Mouse (Mus musculus) frontal cortex, postnatal 36 days (tissue): ENCODE results near the gene Ankrd55.

Source experiments
- DNase-seq, 2 experiments: peaks; one replicate each; pipeline ENCODE4 v3.0.0; 2022; ENCODE audit warnings: low spot score in 2 of 2

Ankrd55 gene

DNA sequence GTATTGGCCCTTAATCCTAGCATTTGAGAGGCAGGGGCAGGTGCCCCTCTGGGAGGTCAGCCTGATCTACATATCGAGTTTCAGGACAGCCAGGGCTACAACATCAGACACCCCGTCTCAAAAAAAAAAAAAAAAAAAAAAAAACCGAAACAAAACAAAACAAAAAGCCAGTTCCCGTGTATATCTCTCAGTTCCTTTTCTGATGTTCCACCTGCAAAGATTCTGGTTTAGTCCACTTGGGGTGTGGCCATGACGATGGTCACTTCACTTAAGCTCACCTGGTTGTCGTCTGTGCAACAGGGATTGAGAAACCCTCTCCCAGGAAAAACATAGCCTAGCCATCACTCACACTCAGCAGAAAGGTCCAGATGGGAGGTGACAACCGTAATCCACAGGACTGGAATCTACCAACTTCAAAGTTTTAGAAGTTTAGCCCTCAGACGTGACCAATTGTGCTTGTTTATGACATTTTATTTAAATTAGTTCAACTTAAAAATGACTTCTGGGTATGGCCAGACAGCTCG, 90.6 kb downstream of the Ankrd55 start:
- DNase-seq, result no peak

DNA sequence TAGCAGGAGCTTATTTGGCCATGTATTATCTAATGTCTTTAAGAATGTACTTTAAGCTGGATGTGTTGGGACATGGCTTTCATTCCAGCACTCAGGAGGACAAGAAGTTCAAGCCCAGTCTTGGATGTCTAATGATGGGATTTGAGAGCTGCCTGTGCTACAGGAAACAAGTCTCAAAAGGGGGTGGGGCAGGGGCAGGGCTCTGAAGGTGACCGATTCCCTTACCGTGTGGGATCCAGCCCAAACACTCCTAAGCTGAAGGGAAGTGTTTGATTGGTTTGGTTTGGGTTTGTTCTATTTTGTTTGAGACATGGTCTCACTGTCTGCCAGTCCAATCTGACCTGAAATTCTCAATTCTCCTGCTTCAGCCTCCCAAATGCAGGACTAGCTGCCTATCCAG, 93.2 kb downstream of the Ankrd55 start:
- DNase-seq, result no peak

DNA sequence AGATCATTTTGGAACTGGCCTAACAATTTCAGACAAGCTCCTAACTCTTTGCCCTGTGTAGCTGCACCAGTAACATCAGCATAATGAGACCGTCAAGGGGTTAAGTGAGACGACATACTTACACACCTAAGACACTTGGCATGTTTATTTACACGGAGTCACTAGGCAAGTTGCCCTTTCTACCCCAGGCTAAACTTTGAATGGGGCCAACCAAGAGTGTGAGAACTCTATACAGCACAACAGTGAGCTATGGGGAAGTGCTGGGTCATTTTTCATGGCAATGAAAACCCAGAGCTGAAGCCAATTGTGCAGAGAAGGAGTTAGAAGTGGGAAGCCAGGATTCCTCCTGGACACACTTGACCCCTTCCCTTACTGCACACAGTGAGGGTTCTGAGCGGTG, 94.2 kb downstream of the Ankrd55 start:
- DNase-seq, result no peak

DNA sequence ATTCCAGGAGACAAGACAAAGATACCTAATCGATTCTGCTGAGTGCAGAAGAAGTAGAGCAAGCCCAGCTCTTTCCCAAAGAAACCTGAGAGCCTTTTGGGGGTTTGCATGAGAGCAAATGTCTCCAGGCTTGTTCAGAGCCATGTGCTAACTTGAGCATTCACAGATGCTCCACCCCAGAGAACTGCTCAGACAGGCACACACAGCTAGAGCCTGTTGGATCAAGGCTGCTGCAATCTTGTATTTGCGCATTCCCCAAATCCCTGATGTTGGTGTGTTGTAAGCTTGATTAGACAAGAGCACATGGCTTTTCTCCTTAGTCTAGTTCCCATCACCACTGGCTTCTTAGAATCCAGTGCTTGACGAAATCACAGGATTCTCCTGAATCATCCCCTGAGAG, 94.7 kb downstream of the Ankrd55 start:
- no peak for DNase-seq

DNA sequence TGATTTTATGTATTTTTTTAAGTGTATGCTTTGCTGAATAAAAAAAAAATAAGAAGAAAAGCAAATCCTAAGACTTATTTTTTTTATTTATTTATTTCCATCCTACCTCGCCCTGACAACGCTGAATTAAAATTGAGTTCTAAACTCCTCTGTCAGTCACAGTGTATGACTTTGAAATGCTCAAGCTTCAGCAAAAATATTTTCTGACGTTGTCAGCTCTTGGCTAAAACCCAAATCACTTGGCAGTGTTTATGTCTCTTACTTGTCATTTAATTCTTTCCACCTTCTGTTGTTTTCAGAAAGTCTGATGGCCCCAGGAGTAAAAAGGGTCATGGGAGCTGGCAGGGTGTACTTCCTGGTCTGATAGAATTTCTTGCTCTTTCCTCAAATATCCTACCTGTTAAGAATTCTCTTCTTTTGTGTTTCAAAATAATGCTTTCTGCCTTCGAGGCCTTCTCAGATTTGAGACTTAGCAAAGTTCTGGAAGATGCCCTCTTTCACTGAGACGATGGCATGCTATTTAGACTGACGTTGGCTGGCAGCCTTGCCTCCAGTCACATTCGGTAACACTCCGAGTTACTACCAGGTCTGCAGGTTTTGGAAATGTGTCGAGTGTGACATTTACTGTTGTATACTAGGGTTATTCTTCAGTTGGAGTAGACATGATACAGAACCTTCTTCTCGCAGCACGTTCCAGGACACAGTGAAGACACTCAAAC, 95.8 kb downstream of the Ankrd55 start:
- DNase-seq, result no peak

DNA sequence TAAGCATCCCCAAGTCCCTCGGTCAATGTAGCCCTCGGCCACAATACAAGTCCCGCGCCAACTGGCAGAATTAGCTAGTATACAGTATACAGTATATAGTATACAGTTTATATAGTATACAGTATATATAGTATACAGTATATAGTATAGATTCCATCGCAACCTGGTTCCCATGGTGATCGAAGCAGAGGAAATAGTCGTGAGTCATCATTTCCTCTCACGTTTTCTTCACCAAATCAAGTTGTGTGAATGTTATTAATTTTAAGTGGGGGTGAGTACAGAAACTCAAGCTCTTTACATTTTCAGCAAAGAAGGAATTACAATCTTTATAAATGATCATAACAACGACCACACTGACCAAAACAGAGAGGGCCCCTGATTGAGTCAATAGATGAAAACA, 96.8 kb downstream of the Ankrd55 start:
- no peak for DNase-seq

DNA sequence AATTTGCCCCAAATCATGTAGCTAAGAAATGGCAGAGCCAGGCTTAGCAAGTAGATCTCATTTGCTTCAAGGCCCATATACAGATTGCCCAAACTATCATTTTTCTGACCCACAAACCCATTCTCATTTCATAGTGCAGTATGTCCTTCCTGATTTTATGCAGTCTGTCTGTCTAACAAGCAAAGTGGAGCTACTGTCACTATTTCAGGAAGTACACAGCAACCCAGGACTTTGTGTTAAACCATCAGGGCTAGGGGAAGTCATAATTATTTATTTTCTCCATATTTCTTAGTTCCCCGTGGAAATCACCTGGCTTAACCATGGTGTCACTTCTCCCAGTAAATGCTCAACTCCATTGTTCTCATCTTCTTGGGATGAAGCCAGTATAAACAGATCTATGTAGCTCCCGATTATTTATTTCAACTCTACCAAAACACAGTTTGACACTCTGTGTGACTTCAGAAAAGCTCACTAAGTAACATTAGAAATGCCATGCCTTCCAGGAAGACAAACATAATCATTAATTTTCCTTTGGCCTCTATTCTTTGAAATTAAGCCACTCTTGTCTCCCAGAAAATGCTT, 98.3 kb downstream of the Ankrd55 start:
- no peak for DNase-seq

DNA sequence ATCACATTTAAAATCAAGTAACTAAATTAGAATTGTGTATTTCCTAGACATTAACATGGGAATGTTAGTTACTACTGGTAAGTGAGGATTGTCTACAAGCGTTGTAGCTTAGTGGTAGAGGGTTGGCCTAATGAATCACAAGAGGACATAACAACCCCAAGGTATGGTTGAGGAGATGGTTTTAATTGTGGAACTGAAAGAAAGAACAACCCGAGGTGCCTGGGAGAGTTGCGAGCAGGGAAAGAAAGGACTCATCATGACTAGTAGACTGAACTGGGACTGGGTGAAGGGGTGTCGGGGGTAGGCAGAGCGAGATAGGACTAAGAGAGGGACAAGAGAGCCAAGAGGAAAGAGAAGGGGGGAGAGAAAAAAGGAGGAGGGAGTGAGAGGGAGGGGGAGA, 99.0 kb downstream of the Ankrd55 start:
- DNase-seq, result no peak

DNA sequence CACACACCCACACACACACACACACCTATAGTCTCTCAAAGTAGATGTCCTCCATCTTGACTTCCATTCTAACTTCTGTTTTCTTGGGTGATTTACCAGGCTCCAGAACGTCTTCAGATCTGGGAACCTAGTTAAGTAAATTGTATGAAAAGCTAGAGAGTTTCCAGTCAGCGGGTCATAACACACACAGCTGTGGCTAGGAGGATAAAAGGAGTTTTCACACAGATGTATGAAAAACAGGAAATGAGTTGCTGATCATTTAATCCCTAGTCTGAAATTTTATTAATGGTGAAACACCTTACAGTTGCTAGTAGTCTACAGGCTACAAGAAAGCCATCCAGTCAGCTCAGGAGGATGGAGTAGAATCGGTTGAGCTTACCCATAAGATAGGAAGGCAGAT, 99.9 kb downstream of the Ankrd55 start:
- DNase-seq, result no peak

DNA sequence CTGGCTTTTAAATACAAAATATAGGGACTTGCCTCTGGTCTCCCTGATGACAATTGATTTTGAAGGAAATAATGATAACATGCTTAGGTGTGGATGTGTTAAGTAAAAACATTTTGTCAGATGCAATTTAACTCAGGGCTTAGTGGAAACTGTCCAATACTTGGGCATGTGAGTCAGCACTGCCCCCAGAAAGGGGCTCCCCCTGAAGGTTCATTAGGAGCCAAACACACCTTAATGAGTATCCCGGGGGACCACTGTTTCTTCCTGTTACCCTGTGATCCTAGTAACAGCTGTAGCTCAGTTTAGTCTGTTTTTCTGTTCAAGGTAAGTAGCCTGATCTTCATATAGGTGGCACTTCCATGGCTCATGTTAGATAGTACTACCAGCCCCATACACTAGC, 102.0 kb downstream of the Ankrd55 start:
- no peak for DNase-seq

DNA sequence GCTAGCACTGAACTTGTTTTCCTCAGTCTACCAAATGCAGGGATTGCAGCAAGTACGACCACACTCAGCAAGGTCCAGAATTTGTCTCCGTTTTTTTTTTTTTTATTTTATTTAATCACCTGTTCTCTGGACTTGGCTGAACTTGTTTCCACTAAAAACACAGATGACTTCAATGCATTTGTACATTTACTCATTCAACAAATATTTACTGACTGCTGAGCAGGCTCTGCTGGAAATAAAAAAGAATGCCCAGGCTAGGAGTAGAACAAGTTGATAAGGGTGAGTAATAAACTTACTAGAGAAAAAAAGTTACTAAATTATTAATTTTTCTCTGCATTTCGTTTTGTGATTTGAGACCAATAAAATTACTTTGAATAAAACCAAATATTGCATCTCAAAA, 103.1 kb downstream of the Ankrd55 start:
- DNase-seq, result no peak

DNA sequence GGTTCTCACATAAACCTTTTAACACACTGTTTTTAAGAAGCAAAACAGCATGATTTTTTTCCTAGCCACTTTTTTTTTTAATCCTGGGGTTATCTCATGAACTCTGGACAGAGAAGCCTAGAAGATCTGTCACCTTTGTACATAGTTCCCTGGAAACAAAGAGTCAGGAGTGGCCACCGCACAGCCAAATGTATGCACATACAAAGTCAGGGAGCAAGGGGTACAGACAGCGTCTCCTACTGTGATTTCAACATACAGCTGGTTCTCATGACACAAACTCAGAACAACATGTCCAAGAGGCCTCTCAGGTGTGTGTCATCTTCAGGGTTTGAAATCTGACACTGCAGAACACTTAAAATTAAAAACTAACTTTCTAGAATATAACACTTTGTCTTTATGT, 105.1 kb downstream of the Ankrd55 start:
- no peak for DNase-seq

DNA sequence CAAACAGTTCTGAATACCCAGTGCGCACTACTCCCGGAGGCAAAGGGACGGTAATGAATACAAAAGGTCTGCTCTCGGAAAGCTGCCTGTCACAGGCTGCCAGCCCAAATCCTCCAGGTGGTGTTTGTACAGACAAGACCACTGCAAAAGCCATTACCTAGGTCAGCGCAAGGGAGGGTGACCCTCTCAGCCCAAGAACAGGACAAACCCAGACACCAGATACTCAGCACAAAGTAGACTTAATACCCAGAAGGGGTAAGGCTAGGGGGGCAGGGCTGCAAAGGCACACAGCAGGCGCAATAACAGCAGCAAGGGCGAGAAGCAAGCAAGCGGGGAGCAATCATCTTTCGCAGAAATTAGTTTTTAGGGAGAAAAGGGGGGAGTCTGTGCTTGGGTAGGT, 106.0 kb downstream of the Ankrd55 start:
- no peak for DNase-seq

DNA sequence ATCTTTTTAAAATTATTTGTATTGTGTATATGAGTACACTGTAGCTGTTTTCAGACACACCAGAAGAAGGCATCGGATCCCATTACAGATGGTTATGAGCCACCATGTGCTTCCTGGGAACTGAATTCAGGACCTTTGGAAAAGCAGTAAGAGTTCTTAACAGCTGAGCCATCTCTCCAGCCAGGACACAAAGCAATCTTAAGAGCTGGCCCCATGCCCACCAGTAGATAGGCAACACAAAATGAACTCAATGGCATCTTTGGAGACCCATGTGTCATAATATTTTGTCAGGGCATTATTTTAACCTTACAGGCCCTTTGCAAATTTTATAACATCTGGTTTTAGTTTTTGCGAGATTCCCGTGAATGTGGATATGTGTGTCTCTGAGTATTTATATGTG, 116.5 kb downstream of the Ankrd55 start:
- DNase-seq, result no peak

DNA sequence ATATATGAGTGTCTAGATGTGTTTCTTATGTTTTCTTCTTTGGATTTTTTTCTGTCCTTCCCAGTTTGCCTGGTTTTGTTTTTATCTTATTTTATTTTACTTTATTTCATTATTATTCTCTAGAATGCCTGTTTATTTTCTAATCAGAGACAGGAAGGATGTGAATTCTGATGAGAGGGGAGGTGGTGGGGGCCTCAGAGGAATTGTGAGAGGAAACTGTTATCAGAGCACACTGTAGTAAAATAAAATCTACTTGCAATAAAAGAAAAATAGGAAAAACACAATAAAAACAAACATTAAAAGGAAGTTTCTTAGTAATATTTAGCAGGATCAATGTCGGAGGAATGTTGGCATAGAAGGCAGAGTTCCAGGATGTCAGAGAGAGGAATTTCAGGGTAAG, 116.9 kb downstream of the Ankrd55 start:
- DNase-seq, result no peak

DNA sequence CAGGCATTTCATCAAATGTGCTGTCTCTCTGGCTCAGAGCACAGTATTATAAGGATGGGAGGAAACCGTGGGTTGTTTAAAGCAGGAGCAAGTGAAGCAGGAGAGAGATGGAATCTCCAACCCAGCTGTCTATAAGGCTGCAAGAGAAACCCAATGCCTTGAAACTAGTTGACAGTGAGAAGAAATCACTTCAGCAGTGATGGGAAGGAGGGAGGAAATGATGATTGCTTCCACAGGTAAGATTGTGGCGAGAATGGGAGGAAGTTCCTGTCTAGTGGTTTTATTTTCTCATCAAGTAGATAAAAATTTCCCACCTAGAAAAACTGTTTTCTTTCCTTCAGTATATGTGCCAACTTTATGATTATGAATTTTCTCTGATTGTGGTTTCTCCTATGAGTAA, 118.4 kb downstream of the Ankrd55 start:
- no peak for DNase-seq

DNA sequence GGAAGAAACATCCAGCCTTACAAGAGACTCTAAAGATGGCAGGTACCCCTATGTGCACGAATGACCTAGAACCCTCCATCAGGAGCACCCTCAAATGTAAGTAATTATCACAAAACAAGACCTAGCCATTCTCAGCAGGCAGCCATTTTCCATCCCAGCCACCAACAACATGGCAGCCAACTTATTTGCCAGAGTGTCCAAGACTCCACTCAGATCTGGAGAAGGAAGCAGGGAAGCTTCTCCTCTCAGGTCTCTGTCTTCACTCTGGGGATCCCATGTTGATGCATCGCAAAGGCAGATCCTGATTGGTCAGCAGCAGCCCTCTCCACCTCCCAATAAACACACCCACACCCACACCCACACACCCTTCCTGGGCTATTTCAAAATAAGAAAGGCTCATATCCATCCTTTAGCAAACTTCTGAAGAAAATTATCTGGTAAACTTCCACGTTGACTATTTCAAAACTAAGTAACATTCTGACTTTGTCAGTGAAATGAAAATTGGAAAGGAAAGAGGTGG, 119.0 kb downstream of the Ankrd55 start:
- DNase-seq, result no peak

DNA sequence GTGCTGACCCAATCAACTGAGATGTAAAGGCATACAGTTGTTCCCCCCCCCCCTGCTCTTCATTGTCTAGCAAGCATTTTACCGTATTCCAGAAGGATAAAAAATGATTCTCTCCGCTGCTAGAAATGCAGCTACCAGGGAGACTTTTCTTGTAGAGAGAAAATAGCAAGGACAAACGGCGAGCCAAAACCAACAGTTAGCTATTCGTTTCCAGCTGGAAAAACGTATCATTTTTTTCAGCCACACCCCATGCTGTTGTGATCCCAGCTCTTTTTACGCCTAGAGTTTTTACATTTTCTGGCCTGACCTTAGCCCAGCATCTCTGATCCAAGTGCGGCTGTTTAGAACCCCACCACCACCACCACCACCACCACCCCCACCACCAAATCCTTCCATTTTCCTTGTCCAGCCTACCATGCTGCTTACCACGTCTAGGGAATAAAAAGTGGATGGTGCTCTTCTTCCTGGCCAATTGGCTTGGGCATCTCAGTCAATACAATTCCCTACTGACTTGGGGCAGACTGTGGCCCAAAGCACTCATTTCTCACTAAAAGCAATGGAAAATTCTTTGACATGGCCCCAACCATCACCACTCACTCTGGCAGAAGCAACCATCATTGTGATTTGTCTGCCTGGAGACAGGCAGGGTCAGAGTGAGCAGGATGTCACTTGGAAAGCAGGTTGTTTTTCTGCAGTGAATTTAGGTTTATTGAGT, 119.7 kb downstream of the Ankrd55 start:
- no peak for DNase-seq

DNA sequence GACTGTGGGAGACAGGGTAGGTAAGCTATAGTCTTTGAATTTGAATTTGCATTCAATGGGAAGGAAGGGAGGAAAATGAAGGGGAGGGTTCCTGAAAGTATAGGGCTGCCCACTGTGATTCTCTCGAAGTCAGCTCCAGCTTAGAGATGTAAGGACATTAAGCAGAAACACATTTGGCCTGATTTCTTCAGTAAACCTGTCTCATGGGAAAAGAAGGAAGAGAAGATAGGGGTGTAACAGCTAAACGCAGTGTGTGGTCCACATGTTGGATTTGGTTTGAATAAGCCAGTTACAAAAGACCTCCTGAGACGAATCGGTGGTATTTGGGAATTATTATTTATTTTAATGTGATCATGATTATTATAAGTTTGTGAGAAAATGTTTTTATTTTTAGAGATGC, 120.5 kb downstream of the Ankrd55 start:
- DNase-seq, result no peak

DNA sequence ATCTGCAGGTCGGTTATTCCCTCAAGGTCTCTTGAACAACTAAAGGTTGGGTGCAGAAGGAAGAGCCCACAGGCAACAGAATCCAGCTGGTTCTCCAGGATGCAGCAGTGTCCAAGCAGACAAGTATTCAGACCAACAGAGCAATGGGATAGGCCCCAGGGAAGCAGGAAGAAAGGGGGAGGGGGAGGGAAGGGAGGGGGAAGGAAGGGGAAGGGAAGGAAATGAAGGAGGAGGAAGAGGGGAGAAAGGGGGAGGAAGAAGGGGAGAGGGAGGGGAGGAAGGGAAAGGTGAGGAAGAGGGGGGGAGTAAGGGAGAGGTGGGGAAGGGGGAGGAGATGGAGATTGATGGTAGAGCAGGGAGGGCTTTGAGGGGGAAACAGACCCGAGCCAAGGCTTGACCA, 121.1 kb downstream of the Ankrd55 start:
- no peak for DNase-seq

DNA sequence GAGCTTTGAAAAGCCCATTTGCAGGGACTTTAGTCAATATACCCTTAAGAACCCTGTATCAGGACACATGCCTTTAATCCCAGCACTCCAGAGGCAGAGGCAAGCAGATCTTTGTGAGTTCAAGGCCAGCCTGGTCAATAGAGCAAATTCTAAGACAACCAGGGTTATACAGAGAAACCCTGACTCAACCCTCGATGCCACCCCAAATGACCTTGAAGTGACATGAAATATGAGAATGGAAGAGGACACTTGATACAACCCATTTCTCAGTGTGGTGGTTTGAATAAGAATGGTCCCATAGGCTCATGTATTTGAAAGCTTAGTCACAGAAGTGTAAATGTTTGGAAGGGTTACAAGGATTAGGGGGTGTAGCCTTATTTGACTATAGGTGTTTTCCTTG, 121.6 kb downstream of the Ankrd55 start:
- no peak for DNase-seq

DNA sequence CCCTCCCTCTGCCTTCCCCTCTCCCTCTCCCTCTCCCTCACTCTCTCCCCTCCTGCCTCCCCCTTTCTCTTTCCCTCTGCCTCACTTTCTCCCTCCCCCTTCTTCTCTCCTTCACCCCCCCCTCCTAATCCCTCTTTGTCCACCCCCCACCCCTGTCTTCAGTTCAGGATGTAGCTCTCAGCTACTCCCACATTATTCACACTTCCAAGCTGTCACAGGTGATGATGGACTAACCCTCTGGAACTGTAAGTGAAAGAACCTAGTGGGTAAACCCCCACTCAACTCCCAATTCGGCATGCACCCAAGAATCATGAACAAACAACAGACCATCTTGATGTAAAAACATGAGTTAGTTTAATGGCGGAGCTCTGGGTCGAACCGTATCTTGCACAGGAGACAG, 122.2 kb downstream of the Ankrd55 start:
- no peak for DNase-seq
